Mouse (Mus musculus) intestine, embryonic 14.5 days (tissue): ENCODE results near the gene Gins2. TPM values are rescaled to one million over a fixed set of nuclear protein-coding genes. Genes with fewer than 3 reads are reported as not detected.

Experiments used
- ATAC-seq: fragments of 200-750 bp; cut with Nextera tagmentation; replicated peaks from 2 replicates; pipeline ENCODE4 v1.8.0; 2017; ENCODE audit warnings: low read depth, moderate number of reproducible peaks, moderate TSS enrichment, moderate library complexity; ENCODE audit not compliant: low FRiP score, low TSS enrichment
- DNase-seq: peaks from one replicate; pipeline ENCODE4 v3.0.0-alpha.2; 2018; ENCODE audit warnings: low spot score
- H3K27ac ChIP-seq: fragments of 300-500 bp; sonication (generic); 2 replicates; pipeline ENCODE4 v1.5.1; 2014; ENCODE audit warnings: low read depth, mild to moderate bottlenecking, control low read depth
- H3K27me3 ChIP-seq: fragments of 300-500 bp; sonication (generic); replicated peaks from 2 replicates; pipeline ENCODE4 v1.6.1; 2014; ENCODE audit warnings: low read length, control low read depth; ENCODE audit not compliant: control insufficient read depth, insufficient read depth
- H3K36me3 ChIP-seq: fragments of 300-500 bp; sonication (generic); 2 replicates; pipeline ENCODE4 v1.6.1; 2014; ENCODE audit warnings: low read length, control low read depth; ENCODE audit not compliant: control insufficient read depth, insufficient read depth
- H3K4me1 ChIP-seq: fragments of 300-500 bp; sonication (generic); replicated peaks from 2 replicates; pipeline ENCODE4 v1.6.1; 2014; ENCODE audit warnings: low read length, control low read depth, mixed read lengths; ENCODE audit not compliant: control insufficient read depth, insufficient read depth
- H3K4me2 ChIP-seq: fragments of 300-500 bp; sonication (generic); 2 replicates; pipeline ENCODE4 v1.6.1; 2014; ENCODE audit warnings: low read length
- H3K4me3 ChIP-seq: fragments of 300-500 bp; sonication (generic); 2 replicates; pipeline ENCODE4 v1.5.1; 2014; ENCODE audit warnings: low read depth, low read length, control low read depth, mixed read lengths
- H3K9ac ChIP-seq: fragments of 300-500 bp; sonication (generic); 2 replicates; pipeline ENCODE4 v1.6.1; 2014; ENCODE audit warnings: mild to moderate bottlenecking, low read length
- H3K9me3 ChIP-seq: fragments of 300-500 bp; sonication (generic); 2 replicates; pipeline ENCODE4 v1.6.1; 2016; ENCODE audit warnings: low read length, control low read depth; ENCODE audit not compliant: control insufficient read depth
- WGBS: fragments of 180-500 bp; shearing (Covaris S2); extraction: QIAGEN DNeasy Blood & Tissue Kit; methylation state at CpG from one replicate; pipeline ENCODE4 v1.1.7; 2014; 5-methylcytosine and 5-hydroxymethylcytosine counted together
- polyA plus RNA-seq: library from polyadenylated mRNA; unstranded; fragments of >200 nt; fragmentation: Nextera tagmentation; extraction: Ambion mirVana; gene quantifications from 2 replicates; pipeline ENCODE4 v1.2.1, GENCODE M21; 2014

Gins2 gene
- 121 and 122 TPM in 2 replicates for polyA plus RNA-seq

GRCm38 (mm10) chr8:120588908-120589771 lies at the start of gene Gins2:
Gins2 (minus strand) TSS chr8:120589304.
- Histone ChIP-seq H3K27me3 (no peaks in the 10 kb centered on the region), H3K27ac (peak within 1 kb of the TSS; percentile 74), H3K4me2 (peak within 1 kb of the TSS; percentile 74), H3K4me1 (peaks cover 9% of the 10 kb centered on the region), H3K4me3 (peak within 1 kb of the TSS; percentile 79), H3K36me3 (peaks cover 27% of the 10 kb centered on the region), H3K9ac (peak within 1 kb of the TSS; percentile 85), H3K9me3 (no peaks in the 10 kb centered on the region)
- DNase-seq (peak; percentile 98), ATAC-seq (peak; percentile 100)
- WGBS, result under 1% methylated on average over 67 of the region's 67 CpGs

GRCm38 (mm10) chr8:120634329-120634839 lies 45.3 kb upstream of the Gins2 start:
- ATAC-seq, result peak; percentile 48
- DNase-seq, result peak; percentile 67
- H3K4me2 ChIP-seq, result peak overlapping the region; percentile 100
- no peaks in the 10 kb centered on the region for H3K9me3 ChIP-seq
- no peaks in the 10 kb centered on the region for H3K36me3 ChIP-seq
- no peak overlapping the region for H3K27ac ChIP-seq
- WGBS, result under 1% methylated on average over 39 of the region's 42 CpGs
- H3K4me3 ChIP-seq, result peak overlapping the region; percentile 53
- peaks cover 10% of the 10 kb centered on the region for H3K27me3 ChIP-seq
- H3K4me1 ChIP-seq, result peaks cover 6% of the 10 kb centered on the region; the same call in 1 of the 2 replicates
- peak overlapping the region; percentile 53 for H3K9ac ChIP-seq

DNA sequence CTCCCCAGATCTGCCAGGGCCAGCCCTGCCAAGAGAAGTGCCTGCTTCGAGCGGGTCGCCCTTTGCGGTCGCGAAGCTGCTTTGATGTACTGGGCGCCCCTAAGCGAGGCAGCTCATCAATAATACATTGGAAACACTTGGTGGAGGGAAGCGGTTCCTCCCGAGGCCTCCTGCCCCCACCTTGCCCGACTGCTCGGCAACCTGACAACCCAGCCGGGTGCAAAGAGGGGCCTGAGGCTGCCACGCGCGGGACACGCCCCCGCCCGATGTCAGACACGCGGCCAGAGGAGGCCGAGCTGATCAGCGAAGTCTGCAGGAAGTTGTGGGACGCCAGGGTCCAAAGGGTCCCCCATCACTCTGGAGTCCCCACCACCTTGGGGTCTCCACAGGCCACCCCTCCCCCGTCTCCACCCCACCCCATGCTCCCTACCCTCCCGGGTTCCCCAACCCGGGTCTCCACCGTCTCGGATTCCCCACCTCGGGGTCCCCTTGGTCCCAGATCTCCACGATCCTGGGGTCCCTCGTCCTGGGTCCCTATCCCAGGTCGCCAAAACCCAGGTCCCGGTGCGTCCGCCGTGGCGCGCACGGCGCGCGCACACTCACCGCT lies 44.7 kb upstream of the Gins2 start:
- 2% methylated on average over 36 of the region's 44 CpGs for WGBS
- Histone ChIP-seq H3K27ac (no peak overlapping the region), H3K4me1 (peaks cover 6% of the 10 kb centered on the region; the same call in 1 of the 2 replicates), H3K4me2 (peak overlapping the region; percentile 100), H3K9me3 (no peaks in the 10 kb centered on the region), H3K27me3 (peaks cover 10% of the 10 kb centered on the region), H3K4me3 (peak overlapping the region; percentile 53), H3K36me3 (no peaks in the 10 kb centered on the region), H3K9ac (peak overlapping the region; percentile 53)
- peak; percentile 56 for ATAC-seq
- DNase-seq, result no peak

DNA sequence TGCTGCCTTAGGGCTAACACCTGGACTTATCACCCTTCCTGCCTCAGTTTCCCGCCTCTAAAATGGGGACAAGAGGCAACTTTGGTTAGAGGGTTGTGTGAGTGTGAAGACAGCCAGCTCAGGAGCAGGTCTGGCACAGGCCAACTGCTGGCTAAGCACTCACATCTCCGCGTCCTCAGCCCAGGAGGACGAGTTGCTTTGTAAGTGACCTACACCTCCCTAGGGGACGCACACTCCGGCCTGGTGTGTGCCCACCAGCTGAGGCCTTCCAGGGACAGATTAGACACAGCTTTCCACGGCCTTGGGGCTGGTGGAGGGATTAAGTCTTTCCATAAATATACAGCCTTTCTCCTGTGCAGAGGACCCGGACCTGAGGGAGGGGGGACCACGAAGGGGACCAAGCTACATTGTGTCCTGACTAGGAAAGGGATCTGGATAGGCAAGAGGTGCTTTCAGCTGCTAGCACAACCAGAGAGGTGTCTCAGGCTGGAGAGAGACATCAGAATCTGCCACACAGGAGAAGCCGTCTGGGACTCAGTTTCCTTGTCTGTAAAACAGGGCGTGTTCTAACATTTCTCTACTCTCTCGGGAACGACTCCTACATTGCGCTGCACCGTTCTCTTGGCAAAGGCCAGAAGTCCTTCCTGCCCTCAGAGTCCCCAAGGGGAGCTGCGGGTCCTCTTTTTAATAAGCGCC lies 44.0 kb upstream of the Gins2 start:
- 42% methylated on average over 17 of the region's 17 CpGs for WGBS
- peak; percentile 60 for DNase-seq

DNA sequence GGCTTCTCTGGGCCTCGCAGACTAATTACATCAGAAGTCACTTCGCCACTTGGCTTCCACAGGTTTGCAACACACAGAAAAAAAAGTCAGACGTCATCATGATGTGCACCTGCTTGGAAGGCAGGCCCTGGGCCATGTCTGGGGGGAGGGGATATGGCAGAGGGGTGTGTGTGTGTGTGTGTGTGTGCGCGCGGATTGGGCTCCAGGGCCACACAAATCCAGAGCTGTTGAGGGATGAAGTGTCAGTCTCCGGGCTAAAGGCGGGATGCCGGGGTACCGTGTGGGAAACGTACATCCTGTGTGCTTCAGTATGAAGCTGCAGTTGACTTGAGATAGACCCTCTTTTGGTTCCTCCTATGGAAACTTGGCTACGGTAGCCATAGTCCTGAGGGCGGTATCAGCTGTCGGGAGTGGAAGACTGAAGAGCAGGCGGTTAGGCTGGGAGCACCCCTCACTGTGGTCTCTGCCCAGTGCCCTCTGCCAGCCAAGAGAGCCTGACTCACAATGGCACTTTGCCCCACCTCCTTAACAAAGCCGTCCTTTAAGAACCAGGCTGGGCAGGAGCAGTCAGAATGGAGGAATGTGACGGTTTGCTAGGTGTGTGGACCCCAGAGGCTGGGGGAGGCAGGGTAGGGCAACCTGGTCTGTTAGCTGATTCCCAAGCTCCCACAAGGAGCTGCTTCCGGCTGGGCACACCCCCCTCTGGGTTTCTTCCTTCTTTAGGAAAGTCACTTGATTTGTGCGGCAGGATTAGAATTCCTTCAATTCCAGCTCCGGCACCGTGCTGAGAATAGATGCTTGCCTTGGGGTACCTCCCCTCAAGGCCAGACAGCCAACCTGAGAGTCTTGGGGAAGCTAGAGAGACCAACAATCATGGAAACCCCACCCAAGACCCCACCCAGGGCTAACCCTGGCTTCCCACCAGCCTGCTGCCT lies 42.6 kb upstream of the Gins2 start:
- Histone ChIP-seq H3K9me3 (no peaks in the 10 kb centered on the region), H3K9ac (no peak overlapping the region), H3K36me3 (no peaks in the 10 kb centered on the region), H3K4me2 (no peak overlapping the region), H3K27me3 (peaks cover 10% of the 10 kb centered on the region), H3K27ac (no peak overlapping the region), H3K4me1 (peaks cover 6% of the 10 kb centered on the region; the same call in 1 of the 2 replicates), H3K4me3 (no peak overlapping the region)
- 81% methylated on average over 21 of the region's 21 CpGs for WGBS
- ATAC-seq (no peak), DNase-seq (no peak)

More for the DNA sequence above, 44.0 kb upstream of the Gins2 start:
- Histone ChIP-seq H3K9me3 (no peaks in the 10 kb centered on the region), H3K27ac (no peak overlapping the region), H3K4me3 (peak overlapping the region; percentile 53), H3K4me1 (peaks cover 6% of the 10 kb centered on the region; the same call in 1 of the 2 replicates), H3K36me3 (no peaks in the 10 kb centered on the region), H3K27me3 (peaks cover 10% of the 10 kb centered on the region), H3K4me2 (peak overlapping the region; percentile 100), H3K9ac (no peak overlapping the region)
- peak; percentile 2; the same call in 1 of the 2 replicates for ATAC-seq

- 44% methylated on average over 6 of the region's 6 CpGs for WGBS
- Histone ChIP-seq H3K4me1 (peaks cover 6% of the 10 kb centered on the region; the same call in 1 of the 2 replicates), H3K9me3 (no peaks in the 10 kb centered on the region), H3K36me3 (no peaks in the 10 kb centered on the region), H3K27me3 (peaks cover 10% of the 10 kb centered on the region), H3K27ac (no peak overlapping the region), H3K4me3 (no peak overlapping the region), H3K4me2 (no peak overlapping the region), H3K9ac (no peak overlapping the region)
- ATAC-seq (no peak), DNase-seq (no peak)
Observed at GRCm38 (mm10) chr8:120630848-120631247, 41.7 kb upstream of the Gins2 start.

GRCm38 (mm10) chr8:120630031-120630430 lies 40.9 kb upstream of the Gins2 start:
- Histone ChIP-seq H3K9ac (no peak overlapping the region), H3K4me3 (no peak overlapping the region), H3K27me3 (peaks cover 10% of the 10 kb centered on the region), H3K4me1 (peaks cover 6% of the 10 kb centered on the region; the same call in 1 of the 2 replicates), H3K9me3 (no peaks in the 10 kb centered on the region), H3K4me2 (no peak overlapping the region), H3K36me3 (no peaks in the 10 kb centered on the region), H3K27ac (no peak overlapping the region)
- ATAC-seq (no peak), DNase-seq (no peak)
- WGBS, result 60% methylated on average over 5 of the region's 5 CpGs
